Mouse (Mus musculus) Patski (cell line): ENCODE data around the gene Hist2h3c1. TPM values are rescaled to one million over a fixed set of nuclear protein-coding genes. Genes with fewer than 3 reads are reported as not detected.
"Not testable (repeated sequence)": the region's sequence is repeated elsewhere in the genome, so short reads cannot be mapped to it uniquely, and the experiment has no call there.

Source experiments
- ATAC-seq: fragments of 100-300 bp; one replicate; pipeline ENCODE4 v1.8.0; 2021
- CTCF ChIA-PET: fragments of 350-600 bp; sonication (Branson Sonifier 250); formaldehyde crosslinking; loops from one replicate; lab custom pipeline; 2022; ENCODE audit warnings: inconsistent platforms; lab: Charles Lee
- POLR2A ChIA-PET: fragments of 350-600 bp; sonication (Branson Sonifier 250); formaldehyde crosslinking; loops from one replicate; lab custom pipeline; 2022; ENCODE audit warnings: antibody characterized with exemption, inconsistent platforms; lab: Charles Lee
- DNase-seq: peaks from one replicate; pipeline ENCODE4 v3.0.0-alpha.2; 2011; ENCODE audit warnings: low read depth, low spot score
- H3K27me3 ChIP-seq: fragments of 371-371 bp; one replicate; pipeline ENCODE4 v1.5.1; 2021
- CTCF ChIP-seq: fragments of 100-300 bp; IDR thresholded peaks from one replicate; pipeline ENCODE4 v1.5.1; 2021
- in situ Hi-C: fragments of 300-500 bp; cut with MboI; formaldehyde crosslinking; loops from 3 replicates; pipeline ENCODE4 v1.11.1; 2018; ENCODE audit warnings: low pct_unique_long_range_greater_than_20kb, mixed read lengths
- polyA plus RNA-seq: library from polyadenylated mRNA; unstranded; gene quantifications from one replicate; pipeline ENCODE4 v1.2.3, GENCODE M21; 2021

Gene Hist2h3c1
- polyA plus RNA-seq, 1 experiment from 2014 or later, result not detected

DNA sequence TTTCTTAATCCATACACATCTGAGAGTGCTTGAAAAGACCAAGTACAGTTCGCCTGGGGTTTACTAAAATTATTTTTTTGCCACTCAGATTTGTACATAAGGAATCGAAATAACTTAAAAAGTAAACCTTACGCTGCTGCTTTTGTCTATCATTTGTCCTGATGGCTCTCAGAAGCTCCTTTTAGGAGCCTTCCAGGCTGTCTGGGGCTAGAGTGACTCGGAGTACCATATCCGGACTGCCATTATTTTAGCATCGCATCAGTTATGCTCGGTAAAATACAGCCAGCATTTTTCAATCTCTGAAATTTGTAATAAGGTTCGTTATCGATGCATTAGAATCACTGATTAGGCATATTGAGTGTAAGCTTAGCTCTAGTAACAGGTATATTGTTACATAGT is 5.7 kb upstream of the Hist2h3c1 start:
- in situ Hi-C loops, result no loop called here
- ChIA-PET CTCF (interaction anchor here (0.9 to 1.3 kb wide), 4 partner anchors 14 to 84 kb away, joined by 3 read pairs; no protein-coding TSS in a partner anchor), POLR2A (interaction anchor here (1.4 to 5.3 kb wide), 2 partner anchors 21 to 28 kb away, joined by 3 to 56 read pairs; partner anchors contain the start of genes Bola1, Hist2h2ab, Hist2h2ac and Hist2h2bb)
- no peak for TF ChIP-seq CTCF
- no peak for ATAC-seq
- DNase-seq, result no peak
- H3K27me3 ChIP-seq, result no peaks in the 10 kb centered on the region

DNA sequence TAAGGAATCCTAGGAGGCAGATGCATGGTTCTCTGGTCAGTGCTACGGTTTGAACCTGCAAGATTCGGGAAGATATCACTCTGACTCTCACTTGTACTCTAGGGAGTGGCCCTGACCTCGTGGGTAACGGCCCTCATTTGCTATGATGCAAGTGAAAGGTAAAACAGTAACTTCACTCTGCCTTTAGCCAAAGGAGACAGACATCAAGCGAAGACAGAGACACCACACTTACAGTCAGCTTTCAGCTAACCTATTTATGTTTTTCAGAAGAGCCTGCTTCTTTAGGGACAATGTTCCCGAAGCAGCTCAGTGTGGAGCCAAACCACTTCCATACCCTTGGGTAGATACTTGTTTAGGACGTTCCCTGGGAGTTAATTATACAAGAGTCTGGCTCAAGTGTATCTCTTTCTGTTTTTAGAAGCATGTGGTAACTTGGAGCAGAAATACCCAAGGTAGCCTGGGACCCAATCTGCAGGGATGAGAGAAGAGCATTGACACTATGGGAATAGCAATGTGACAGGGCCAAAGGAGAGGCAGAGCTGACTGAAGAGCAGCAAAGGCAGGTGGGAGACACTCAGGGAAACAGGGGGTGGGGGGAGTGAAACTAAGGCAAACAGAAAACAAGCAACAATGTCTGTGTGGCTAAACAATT is 2.4 kb upstream of the Hist2h3c1 start:
- no peaks in the 10 kb centered on the region for H3K27me3 ChIP-seq
- POLR2A ChIA-PET, result interaction anchor here (0.7 to 5.3 kb wide), 10 partner anchors 15 to 82 kb away, joined by 3 to 56 read pairs (median 4); partner anchors contain the start of genes Bola1, Hist2h2ab, Hist2h2ac and Hist2h2bb
- in situ Hi-C loops, result no loop called here
- CTCF ChIA-PET, result interaction anchor here (0.7 to 2.4 kb wide), 7 partner anchors 18 to 178 kb away, joined by 3 to 12 read pairs (median 7); partner anchors contain the start of genes Bola1, Hist2h2ab, Hist2h2ac and Hist2h2bb
- no peak for TF ChIP-seq CTCF
- DNase-seq (no peak), ATAC-seq (no peak)

DNA sequence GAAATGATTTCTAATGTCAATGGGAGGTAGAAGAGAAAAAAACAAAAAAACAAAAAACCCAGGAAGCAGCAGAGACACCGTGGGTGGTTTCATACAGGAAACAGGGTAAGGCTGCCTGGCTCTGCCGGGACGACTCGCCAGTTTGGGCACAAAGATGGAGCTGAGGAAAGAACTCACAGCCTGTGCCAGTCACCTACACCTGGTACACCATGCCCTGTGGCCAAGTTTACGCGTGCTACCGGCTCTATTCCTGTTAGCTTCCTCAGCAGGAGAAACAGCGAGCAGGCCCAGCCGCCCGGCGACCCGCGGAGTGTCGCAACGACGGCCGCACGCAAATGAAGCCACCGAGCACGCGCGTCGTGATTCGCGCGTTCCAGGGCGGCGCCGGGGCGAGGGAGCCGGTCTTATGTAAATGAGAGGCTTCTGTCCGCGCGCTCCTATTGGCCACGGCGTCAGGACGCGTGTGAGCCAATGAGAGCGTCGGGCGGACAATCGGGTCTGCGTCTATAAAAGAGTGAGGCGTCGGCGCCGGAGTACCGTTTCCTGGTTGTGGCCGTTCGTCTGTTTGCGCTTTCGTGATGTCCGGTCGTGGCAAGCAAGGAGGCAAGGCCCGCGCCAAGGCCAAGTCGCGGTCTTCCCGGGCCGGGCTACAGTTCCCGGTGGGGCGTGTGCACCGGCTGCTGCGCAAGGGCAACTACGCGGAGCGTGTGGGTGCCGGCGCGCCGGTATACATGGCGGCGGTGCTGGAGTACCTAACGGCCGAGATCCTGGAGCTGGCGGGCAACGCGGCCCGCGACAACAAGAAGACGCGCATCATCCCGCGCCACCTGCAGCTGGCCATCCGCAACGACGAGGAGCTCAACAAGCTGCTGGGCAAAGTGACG is 1.2 kb upstream of the Hist2h3c1 start, which contains the start of gene Hist2h2aa1:
TSS of gene Hist2h2aa1 (plus strand) at position 495 of the 884 bp plus-strand sequence.
- H3K27me3 ChIP-seq, in situ Hi-C loops: not testable (repeated sequence)
- ATAC-seq, result peak; percentile 68
- POLR2A ChIA-PET, result interaction anchor here (0.9 to 5.3 kb wide), 6 partner anchors 16 to 49 kb away, joined by 3 to 56 read pairs (median 6); partner anchors contain the start of genes Bola1, Hist2h2ab, Hist2h2ac and Hist2h2bb
- peak; percentile 66 for DNase-seq
- CTCF ChIA-PET, result interaction anchor here (1.2 to 2.4 kb wide), 2 partner anchors 14 to 179 kb away, joined by 3 to 11 read pairs; no protein-coding TSS in a partner anchor

DNA sequence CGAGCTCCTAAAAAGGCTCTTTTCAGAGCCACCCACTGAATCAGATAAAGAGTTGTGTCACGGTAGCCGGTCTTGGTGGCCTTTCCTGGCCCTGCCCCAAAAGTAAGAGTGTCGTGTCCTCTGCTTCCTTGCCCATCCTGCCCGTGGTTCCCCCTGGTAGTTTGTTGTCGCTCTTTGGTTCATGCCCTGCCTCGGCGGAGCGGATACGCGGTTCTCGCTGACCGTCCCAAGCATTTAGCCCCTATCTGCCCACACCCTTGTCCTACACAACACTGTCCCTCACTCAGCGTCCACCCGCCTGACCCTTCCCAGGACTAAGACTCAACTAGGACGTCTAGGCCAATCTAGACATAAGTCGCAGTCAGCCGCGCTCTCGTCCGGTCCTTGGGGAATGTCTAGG is 467 bp upstream of the Hist2h3c1 start:
- in situ Hi-C loops, CTCF ChIA-PET, DNase-seq, H3K27me3 ChIP-seq, POLR2A ChIA-PET, ATAC-seq: not testable (repeated sequence)

DNA sequence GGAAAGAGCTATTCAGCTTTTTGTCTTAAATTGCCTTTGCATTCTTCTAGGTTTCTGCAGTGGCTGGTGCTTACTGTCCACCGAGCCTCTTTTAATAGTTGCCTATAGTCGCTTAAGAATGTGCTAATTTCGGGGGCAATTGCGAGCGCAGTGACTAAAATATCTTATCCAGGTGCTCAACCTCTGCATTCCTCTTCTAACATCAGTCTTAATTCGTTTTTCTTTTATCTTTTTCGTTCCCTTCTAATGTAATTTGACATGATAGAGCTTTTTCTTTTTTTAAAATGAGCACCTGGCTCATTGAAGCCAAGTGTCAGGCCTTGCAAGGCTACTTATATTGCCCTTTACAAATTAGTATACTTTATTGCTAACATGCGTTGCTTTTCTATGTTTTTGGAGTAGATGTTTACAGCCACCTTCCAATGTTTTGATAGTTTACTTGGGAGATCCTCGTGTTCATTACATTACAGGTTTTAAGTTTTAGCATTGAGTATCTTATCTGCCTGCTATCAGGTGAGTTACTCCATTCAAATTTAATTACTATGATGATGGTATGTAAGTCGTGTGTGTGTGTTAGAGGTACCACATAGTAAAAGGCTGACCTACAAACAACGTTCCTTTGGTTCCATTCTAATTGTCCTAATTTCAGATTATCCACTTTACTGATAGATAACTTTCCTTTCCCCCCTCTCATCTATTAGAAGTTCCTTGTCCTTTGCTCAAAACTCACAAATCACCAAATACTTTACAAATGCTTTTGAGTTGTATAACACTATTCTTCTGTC is 1.1 kb downstream of the Hist2h3c1 start:
- POLR2A ChIA-PET, result interaction anchor here (0.8 kb wide), 1 partner anchor 28 kb away, joined by 3 read pairs; the partner anchor contains the start of genes Bola1 and Hist2h2ab
- ATAC-seq (no peak), DNase-seq (no peak)
- in situ Hi-C loops, result no loop called here
- H3K27me3 ChIP-seq, result no peaks in the 10 kb centered on the region
- TF ChIP-seq CTCF, result no peak
- CTCF ChIA-PET, result no interaction called here

DNA sequence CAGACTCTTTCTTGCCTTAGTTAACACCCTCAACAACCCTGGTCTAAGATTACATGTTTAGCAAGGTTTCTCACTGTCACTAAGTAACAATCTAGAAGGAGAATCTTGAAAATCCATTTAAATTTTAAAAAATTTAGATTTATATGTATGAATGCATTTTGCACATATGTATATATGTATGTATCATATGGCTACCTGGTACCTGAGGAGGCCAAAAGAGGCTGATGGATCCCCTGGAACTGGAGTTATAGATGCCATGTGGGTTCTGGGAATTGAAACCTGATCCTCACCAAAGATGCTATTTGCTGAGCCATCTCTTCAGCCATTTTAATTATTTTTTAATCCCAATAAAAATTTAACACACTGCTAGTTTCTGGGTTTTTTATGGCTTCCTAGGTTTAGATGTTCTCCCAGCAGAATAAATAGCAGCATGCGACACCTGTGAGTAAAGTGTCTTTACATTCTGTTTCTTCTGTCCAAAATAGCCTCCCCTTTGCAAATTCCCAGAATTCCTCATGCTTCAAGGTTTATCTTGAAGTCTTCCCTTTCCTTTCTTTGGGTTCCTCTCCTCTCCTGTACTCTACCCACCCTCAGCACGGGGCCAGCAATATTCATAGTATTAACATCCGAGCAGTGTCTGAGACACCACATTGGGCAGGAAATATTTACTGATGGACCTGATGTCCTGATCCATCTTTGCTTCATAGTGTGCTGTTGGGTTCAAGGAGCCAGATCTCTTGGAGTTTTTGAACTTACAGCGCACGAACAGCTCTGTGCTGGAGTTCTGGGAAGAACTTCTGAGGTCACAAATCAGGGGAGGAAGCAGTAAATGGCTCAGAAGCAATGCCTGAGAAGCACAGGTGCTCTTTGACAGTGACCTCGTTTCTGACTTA is 1.9 kb downstream of the Hist2h3c1 start:
- CTCF ChIA-PET, result interaction anchor here (1.1 kb wide), 1 partner anchor 13 kb away, joined by 5 read pairs; no protein-coding TSS in a partner anchor
- TF ChIP-seq CTCF, result no peak
- POLR2A ChIA-PET, result interaction anchor here (1.0 kb wide), 1 partner anchor 14 kb away, joined by 3 read pairs; no protein-coding TSS in a partner anchor
- no peaks in the 10 kb centered on the region for H3K27me3 ChIP-seq
- in situ Hi-C loops, result no loop called here
- DNase-seq, result no peak
- no peak for ATAC-seq

DNA sequence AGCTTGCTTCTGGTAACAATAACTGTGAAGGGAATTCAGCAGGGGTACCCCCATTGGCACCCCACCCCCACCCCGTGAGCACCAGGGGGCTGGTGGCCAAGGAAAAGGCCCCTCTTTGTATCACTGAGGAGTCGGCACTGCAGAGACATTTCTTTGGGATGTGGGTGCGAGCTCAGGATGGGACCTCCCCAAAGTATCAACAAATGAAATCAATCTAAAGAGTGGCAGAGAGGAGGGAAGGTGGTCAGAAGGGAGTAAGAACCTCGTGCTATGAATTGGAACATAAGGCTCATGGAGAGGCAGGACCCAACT is 2.5 kb downstream of the Hist2h3c1 start:
- in situ Hi-C loops, result no loop called here
- no peak for DNase-seq
- ATAC-seq, result no peak
- no peak for TF ChIP-seq CTCF
- no peaks in the 10 kb centered on the region for H3K27me3 ChIP-seq
- POLR2A ChIA-PET, result interaction anchor here (1.0 kb wide), 1 partner anchor 13 kb away, joined by 3 read pairs; no protein-coding TSS in a partner anchor
- CTCF ChIA-PET, result interaction anchor here (1.1 kb wide), 1 partner anchor 13 kb away, joined by 5 read pairs; no protein-coding TSS in a partner anchor

DNA sequence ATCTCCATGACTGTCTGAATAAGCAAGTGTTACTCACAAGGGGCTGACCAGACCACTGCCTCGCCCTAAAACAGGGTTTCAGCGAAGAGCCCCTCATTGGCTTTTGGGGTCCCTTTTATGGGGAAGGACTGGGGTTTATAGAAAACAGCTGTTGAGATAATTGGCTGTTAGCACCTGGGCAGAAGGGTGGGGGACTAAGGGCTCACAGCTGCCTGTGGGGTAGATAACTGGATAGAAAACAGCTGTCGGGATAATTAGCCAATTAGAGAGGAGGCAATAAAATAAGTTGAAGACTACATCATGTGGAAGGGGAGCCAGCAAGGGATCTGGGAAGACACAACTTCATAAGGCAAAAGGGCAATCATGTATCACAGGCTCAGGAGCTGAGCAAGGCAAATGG is 4.4 kb downstream of the Hist2h3c1 start:
- ChIA-PET CTCF (interaction anchor here (1.1 to 1.2 kb wide), 3 partner anchors 11 to 32 kb away, joined by 3 to 9 read pairs (median 4); partner anchors contain the start of genes Bola1 and Hist2h2ab), POLR2A (interaction anchor here (1.4 to 1.9 kb wide), 2 partner anchors 8 to 12 kb away, joined by 4 to 13 read pairs; partner anchors contain the start of gene Hist2h4)
- in situ Hi-C loops, result no loop called here
- ATAC-seq, result no peak
- no peak for DNase-seq
- no peaks in the 10 kb centered on the region for H3K27me3 ChIP-seq
- TF ChIP-seq CTCF, result no peak

DNA sequence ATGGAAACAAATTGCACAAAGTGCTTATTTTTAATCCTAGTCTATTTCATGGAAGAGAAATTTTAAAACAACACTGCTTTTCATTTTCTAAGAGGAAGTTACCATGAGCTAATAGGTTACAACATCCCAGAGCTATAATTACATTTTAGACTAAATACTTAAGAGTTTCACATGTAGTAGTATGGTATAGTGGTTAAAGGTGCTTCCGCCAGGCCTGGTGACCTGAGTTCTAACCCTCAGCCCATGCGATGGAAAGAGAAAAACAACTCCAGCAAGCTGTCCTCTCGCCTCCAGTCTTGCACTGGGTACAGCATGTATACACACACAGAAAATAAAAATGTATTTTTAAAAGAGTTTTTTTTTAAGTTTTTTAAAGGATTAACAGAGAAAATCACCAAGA is 5.3 kb downstream of the Hist2h3c1 start:
- ChIA-PET POLR2A (interaction anchor here (1.9 kb wide), 1 partner anchor 11 kb away, joined by 13 read pairs; the partner anchor contains the start of gene Hist2h4), CTCF (interaction anchor here (1.1 to 1.2 kb wide), 3 partner anchors 10 to 33 kb away, joined by 3 to 9 read pairs (median 4); partner anchors contain the start of genes Bola1 and Hist2h2ab)
- H3K27me3 ChIP-seq, result no peaks in the 10 kb centered on the region
- TF ChIP-seq CTCF, result no peak
- DNase-seq (no peak), ATAC-seq (no peak)
- in situ Hi-C loops, result no loop called here
